Mouse (Mus musculus) 3134 (cell line): ENCODE results near the gene Nfya.

Experiments
- DNase-seq: peaks from one replicate; pipeline ENCODE4 v3.0.0-alpha.2; 2011; ENCODE audit warnings: low spot score; ENCODE audit not compliant: insufficient read length; ENCODE audit errors: extremely low read depth

The Nfya gene

GRCm38 (mm10) chr17:48432158-48432980, 22.7 kb upstream of the Nfya start, which contains the start of gene Apobec2:
Apobec2 (minus strand) TSS chr17:48432930.
- DNase-seq = no peak

- no peak for DNase-seq
Measured at GRCm38 (mm10) chr17:48431054-48431453, 21.3 kb upstream of the Nfya start.

DNA sequence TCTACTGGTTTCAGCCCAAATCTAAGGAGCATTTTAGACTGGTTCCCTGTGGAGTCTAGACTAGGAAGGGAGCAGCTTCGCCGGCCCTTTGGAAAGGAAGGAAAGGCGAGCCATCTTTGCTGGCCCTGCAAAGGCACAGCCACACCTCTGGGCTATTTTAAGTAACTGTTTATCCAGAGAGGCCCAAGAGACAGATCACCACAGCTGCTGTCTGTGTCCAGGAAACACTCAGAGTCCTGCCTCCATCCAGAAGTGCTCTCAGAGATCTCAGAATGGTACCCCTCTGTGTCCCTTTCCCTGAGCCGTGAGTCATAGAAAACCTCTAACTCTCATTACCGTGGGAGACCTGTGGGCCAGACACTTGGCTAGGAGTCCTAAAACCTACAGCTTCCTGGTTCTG, 20.7 kb upstream of the Nfya start:
- no peak for DNase-seq

GRCm38 (mm10) chr17:48427852-48428530, 18.3 kb upstream of the Nfya start:
- no peak for DNase-seq

GRCm38 (mm10) chr17:48426991-48427750, 17.5 kb upstream of the Nfya start:
- DNase-seq = no peak

GRCm38 (mm10) chr17:48425823-48426612, 16.3 kb upstream of the Nfya start:
- no peak for DNase-seq

- DNase-seq = no peak
Measured at GRCm38 (mm10) chr17:48424237-48424636, 14.5 kb upstream of the Nfya start.

GRCm38 (mm10) chr17:48419571-48419970, 9.9 kb upstream of the Nfya start:
- no peak for DNase-seq

DNA sequence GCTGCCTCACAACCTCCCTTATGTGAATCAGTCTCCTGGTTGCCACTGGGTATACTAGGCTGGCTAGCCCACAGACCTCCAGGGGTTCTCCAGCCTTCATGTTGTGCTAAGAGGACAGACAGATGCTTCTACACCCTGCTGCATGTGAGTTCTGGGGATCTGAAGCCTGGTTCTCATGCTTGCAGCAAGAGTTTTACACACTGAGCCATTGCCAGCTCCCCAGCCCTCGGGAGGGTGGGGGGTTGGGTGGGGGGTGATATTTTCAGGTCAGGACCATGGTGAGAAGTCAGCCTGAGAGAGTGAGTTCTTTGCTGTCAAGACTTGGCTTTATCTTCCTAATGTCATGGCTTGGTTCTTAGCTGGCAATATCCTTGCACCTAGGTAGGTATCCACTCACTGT, 9.1 kb upstream of the Nfya start:
- no peak for DNase-seq

- DNase-seq = no peak
Measured at GRCm38 (mm10) chr17:48418174-48418573, 8.5 kb upstream of the Nfya start.

GRCm38 (mm10) chr17:48417521-48417920, 7.8 kb upstream of the Nfya start:
- DNase-seq = no peak

GRCm38 (mm10) chr17:48416425-48417195, 6.9 kb upstream of the Nfya start:
- DNase-seq = no peak

GRCm38 (mm10) chr17:48416011-48416410, 6.3 kb upstream of the Nfya start:
- DNase-seq = no peak

DNA sequence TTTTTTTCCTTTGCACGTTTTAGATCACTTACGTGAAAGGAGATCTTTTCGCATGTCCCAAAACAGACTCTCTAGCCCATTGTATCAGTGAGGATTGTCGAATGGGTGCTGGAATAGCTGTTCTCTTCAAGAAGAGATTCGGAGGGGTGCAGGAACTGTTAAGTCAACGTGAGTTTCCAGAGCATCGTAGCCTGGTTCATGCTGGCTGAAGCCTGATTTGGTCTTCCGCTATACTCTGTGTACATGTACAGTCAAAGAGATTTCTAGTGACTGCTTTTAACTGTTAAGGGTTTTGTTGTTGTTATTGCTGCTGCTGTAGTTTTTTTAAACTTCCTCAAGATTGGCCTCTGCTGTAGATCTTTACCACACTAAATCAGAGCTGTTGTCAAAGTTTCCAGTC, 1.5 kb upstream of the Nfya start:
- no peak for DNase-seq

DNA sequence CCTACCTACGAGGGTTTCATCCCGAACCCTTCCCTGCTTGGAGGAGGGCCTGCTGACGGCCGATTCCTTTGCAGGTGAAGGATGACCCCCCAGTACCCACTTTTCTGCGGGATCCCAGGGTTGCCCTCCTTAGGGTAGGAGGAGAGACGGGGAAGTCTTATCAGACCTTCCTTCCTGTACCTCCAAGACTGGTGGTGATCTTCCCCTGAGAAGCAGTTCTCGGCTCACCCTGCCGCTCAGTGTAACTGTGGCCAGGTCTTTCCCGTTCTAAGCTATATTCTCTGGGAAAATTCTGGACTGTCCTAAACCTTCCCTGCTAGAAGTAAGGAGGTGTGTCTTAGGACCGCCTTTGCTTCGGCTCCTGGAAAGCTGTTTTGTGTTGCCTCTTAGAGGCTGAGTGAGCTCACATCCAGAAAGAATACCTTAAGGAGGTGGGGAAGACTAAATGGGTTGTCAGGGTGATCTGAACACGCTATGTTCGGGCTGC, 636 bp upstream of the Nfya start:
- DNase-seq = no peak

DNA sequence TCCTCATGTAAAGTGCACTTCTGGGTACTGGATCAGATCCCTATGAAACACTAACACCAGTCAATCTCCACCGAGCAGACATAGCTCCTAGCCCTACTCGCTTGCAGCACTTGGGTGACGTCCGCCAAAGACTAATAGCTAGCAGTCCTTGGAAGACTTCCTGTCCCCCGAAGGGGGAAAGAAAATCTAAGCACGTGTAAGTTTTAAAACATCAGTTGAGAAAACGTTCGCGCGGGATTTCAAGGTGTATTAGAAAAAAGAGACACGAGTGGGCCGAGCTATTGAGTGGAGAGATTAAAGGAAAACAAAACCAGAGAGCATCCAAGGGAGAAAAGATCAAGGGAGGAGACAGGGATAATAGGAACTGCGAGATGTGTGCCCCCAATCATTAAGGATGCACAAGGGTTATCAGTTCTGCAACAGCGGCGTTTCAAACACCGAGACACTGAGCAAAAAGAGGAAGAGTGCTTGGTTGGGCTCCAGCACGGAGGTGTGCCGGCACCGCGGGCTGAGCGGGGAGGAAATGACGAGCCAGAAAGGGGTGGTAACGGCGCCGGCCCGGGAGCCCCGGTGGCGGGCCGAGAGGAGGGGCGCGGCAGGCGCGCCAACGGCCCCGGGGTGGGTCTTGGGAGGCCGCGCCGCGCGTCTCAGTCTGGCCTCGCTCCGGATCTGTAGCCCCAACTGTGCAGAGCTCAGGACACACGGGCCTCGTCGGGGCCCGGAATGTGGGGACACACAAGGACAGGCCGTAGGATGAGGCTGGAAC, 997 bp downstream of the Nfya start:
- peak; percentile 85 for DNase-seq

- no peak for DNase-seq
Measured at GRCm38 (mm10) chr17:48407910-48408525, 1.7 kb downstream of the Nfya start.

DNA sequence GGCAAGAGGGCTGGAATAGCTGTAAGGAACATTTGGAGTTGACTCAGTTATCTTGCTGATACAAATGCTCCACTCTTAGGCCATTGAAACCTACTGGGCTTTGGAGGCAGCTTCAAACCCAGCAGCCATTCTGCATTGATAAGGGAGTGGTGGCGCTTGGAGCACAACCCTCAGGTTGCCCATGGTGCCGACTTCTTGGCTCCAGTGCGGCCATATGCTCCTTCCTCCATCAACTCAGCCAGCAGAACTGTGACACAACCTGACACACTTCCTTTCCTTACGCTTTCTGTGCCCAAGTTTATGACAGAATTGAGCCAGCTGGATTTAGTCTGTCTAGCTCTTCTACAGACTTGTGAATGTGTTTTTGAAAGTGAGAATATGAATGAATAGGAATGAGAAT, 2.6 kb downstream of the Nfya start:
- DNase-seq = no peak

GRCm38 (mm10) chr17:48404706-48405105, 5.0 kb downstream of the Nfya start:
- no peak for DNase-seq
